Mouse (Mus musculus) right cerebral cortex, adult 18-20 months (tissue): ENCODE results near the gene Acat2.
A peak's percentile ranks its signal among the peaks of the same experiment; 100 is the strongest.
"Not testable (repeated sequence)": the region's sequence is repeated elsewhere in the genome, so short reads cannot be mapped to it uniquely, and the experiment has no call there.

ENCODE experiments used
- DNase-seq: peaks from one replicate; pipeline ENCODE4 v3.0.0; 2022; ENCODE audit warnings: mixed read lengths

Gene Acat2

GRCm38 (mm10) chr17:12960331-12960873 is at the start of gene Acat2:
Gene Acat2 (minus strand): TSS chr17:12960747.
- peak; percentile 96 for DNase-seq

GRCm38 (mm10) chr17:13009887-13010286 is 49.3 kb upstream of the Acat2 start:
- DNase-seq, result peak; percentile 30

- DNase-seq, result no peak
Measured at GRCm38 (mm10) chr17:13008528-13008927, 48.0 kb upstream of the Acat2 start.

- DNase-seq, result peak; percentile 99
Measured at GRCm38 (mm10) chr17:13007730-13008425, 47.3 kb upstream of the Acat2 start.

GRCm38 (mm10) chr17:13006984-13007383 is 46.4 kb upstream of the Acat2 start:
- DNase-seq, result no peak

DNA sequence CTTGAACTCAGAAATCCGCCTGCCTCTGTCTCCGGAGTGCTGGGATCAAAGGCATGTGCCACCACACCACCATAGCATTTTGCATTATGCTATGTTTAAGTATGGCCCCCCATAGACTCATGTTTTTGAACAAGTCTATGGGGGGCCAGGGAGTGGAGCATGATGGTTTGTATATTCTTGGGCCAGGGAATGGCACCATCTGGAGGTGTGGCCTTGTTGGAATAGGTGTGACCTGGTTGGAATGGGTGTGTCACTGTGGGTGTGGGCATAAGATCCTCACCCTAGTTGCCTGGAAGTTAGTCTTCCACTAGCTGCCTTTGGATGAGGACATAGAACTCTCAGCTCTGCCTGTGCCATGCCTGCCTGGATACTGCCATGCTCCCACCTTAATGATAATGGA is 46.0 kb upstream of the Acat2 start, which contains the start of gene Sod2:
Gene Sod2, plus strand, starts transcription at position 301 of the 400 bp plus-strand sequence.
- DNase-seq, result not testable (repeated sequence)

- not testable (repeated sequence) for DNase-seq
Measured at GRCm38 (mm10) chr17:13004436-13004835, 43.9 kb upstream of the Acat2 start.

DNA sequence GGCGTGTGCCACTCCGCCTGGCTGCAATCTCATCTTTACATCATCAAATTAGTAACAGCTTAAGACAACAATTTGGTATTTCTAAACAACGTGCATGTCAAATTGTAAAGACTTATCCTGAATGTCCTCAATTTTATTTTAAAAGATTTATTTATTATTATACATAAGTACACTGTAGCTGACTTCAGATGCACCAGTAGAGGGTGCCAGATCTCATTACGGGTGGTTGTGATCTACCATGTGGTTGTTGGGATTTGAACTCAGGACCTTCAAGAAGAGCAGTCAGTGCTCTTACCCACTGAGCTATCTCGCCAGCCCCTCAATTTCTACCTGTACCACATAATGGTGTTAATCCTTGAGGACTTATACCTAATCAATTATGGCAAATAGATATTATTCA is 41.7 kb upstream of the Acat2 start:
- not testable (repeated sequence) for DNase-seq

DNA sequence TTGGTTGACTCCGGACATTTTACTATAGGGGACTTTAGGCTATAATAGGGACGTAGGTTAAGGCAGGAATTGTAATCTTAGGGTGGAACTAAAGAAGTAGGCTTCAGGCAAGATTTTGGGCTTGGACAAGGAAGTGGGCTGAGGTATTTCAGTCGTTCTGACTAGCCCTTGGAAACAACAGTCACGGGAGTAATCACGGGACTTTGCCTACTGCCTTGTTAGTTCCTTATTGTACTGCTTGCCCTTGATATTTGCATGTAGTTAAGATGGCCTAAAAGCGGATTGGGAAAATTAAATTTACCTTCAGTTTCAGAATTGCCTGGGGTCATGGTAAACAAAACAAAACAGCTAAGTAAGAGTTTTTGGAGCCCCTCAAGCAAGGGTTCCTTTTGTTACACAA is 38.5 kb upstream of the Acat2 start:
- no peak for DNase-seq

GRCm38 (mm10) chr17:12997890-12998289 is 37.3 kb upstream of the Acat2 start:
- DNase-seq, result no peak

GRCm38 (mm10) chr17:12996345-12996744 is 35.8 kb upstream of the Acat2 start:
- peak; percentile 62 for DNase-seq

- no peak for DNase-seq
Measured at GRCm38 (mm10) chr17:12994069-12994468, 33.5 kb upstream of the Acat2 start, which contains the start of gene Wtap. Gene Wtap (minus strand): TSS chr17:12994169.

DNA sequence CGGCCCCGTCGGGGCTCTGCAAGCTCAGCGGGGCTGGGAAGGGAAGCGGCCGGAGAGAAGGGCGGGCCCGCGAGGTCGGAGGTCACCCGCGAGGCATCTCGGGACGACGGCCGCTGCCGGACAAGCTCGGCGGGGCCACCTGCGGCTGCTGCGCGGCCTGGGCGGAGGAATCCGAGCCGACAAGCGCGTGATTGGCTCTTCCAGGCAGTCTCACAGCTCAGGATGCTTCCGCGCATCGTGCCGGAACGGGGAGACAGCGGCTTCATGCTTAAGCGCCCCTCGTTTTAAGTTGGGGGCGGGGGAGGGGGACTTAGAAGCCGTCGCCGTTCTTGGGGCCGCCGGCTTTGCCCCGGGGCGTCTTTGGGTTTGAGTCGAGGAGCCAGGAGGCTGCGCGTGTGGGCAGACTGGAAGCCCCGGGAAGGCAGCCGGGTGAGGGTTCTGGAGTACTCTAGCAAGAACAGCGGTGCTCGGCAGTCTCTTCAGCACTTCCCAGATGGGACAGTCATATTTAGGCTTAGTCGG is 32.0 kb upstream of the Acat2 start:
- peak; percentile 96 for DNase-seq

- peak; percentile 89 for DNase-seq
Measured at GRCm38 (mm10) chr17:12991635-12992358, 31.2 kb upstream of the Acat2 start.

DNA sequence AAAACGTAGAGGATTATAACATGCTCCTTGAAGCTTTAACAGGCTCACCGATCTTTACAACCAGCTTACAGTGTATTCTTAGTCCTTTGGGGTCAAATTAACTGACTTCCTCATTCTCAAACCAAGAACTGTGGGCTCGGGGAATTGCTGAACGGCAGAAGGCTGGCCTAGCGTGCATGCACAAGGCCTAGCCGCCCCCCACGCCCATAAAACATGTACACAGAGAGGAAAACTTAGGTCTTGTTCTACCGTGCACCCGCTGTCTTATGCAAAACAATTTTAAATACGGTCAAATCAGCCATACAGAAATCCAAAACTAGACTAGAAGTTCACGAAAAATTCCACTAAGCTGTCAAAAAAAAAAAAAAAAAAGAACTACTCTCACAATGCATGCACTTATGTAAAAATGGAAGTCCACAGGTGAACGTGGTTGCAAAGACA is 30.7 kb upstream of the Acat2 start:
- no peak for DNase-seq

DNA sequence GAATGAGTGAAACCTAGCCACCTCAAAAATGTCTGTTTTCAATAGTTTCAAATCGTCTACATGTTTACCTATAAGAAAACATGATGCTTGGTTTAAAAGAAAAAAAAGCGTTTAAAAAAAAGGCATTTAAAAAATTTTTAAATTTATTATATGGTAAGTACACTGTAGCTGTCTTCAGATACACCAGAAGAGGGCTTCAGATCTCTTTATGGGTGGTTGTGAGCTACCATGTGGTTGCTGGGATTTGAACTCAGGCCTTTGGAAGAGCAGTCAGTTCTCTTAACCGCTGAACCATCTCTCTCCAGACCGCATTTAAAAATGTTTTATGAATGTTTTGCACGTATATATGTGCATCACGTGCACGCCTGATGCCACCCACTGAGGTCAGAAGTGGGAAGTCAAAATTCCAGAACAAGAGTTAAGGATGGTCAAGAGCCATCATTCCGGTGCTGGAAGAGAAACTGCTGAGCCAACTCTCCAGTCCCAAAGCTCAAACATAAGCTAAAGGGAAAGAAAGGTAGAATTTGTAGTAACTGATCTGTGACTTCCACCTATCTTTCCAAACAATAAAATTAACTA is 30.1 kb upstream of the Acat2 start:
- no peak for DNase-seq

DNA sequence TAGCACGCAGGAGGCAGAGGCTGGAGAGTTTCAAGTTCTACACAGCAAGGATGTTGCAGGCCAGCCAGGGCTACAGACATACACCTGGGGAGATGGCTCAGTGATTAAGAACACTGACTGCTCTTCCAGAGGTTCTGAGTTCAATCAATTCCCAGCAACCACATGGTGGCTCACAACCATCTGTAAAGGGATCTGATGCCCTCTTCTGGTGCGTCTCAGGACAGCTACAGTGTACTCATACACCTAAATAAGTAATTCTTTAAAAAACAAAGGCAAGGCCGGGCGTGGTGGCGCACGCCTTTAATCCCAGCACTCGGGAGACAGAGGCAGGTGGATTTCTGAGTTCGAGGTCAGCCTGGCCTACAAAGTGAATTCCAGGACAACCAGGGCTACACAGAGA is 27.5 kb upstream of the Acat2 start:
- not testable (repeated sequence) for DNase-seq

DNA sequence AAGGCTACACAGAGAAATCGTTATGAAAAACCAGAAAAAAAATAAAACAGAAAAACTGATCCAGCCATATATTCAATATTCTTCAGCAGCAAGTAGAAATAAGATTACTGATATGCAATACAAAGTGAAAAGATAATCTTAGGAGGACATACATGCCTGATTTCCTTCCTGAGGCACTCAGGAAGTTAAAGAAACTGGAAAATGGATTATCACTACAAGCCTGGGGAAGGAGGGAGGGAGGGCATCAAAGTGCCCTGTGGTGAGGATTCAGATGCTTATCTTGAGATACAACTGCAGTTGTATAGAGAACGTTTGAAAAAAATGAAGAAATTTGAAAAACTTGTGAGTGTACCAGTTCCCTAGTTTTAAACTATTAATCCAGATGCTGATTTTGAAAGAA is 23.4 kb upstream of the Acat2 start:
- no peak for DNase-seq

DNA sequence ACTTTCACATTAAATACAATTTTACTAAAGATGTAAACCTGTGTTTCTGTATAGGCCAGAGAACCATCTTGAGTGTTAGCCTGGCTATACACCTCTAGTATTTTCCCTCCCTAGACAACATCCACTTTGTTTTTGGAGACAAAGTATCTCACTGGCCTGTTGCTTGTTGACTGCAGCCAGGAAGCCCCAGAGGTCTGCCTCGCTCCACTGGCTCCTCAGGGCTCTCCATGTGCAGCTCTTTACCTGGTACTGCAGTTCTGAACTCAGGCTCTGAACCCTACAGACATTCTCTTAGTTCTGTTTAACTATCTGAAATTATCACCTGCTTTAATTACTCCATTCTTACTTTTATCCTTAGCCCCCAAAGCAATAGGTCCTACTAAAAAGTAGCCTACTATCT is 18.0 kb upstream of the Acat2 start:
- DNase-seq, result no peak

DNA sequence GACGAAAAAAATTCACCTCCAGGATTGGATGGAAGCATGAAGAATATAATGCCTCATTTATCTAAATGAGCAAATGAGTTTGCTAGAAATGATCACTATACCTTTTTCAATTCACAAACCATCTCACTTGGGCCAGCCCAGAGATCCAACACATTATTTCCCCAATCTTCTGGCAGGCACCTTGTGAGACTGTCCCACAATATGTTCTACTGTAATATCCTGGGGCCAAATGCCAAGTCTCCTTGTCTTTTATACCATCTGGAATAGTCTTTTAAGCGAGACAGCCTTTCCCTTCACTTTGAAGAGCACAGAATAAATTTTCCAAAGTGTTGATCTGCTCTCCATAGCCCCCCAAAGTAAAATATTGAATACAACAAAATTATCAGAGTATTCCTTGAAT is 13.3 kb upstream of the Acat2 start:
- no peak for DNase-seq

DNA sequence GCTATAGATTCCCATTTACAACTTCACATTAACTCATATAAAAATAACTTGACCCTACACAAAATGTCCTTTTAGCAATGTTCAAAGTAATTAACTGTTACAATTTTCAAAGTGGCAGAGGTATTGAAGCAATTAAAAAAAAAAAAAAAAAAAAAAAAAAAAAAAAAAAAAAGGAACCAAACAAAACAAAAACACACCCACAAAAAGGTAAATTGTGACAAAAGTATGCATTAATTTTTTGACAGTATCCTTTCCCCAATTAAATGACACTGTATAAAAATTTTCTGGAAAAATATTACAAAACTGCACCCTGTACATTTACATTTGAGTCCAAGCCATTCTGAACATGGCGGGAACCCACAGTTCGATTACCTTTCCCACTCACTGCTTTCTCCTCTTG is 6.6 kb upstream of the Acat2 start:
- DNase-seq, result no peak

DNA sequence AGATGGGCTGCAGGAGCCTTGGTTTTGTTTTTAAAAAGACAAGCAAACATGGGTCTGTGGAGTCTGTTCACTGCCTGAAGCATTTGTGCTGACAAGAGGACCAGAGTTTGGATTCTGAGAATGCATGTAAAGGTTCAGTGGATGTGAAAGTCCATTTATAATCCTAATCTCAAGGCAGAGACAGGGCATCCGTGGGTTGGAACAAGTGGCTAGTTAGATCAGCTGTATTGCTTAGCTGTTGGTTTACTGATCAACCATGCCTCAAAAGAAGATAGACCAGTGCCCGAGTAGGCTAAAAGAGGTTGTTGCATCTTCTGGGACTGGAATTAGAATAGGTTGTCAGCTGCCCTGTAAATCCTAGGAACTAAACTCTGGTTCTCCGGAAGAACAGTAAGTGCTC is 2.9 kb upstream of the Acat2 start:
- DNase-seq, result no peak

DNA sequence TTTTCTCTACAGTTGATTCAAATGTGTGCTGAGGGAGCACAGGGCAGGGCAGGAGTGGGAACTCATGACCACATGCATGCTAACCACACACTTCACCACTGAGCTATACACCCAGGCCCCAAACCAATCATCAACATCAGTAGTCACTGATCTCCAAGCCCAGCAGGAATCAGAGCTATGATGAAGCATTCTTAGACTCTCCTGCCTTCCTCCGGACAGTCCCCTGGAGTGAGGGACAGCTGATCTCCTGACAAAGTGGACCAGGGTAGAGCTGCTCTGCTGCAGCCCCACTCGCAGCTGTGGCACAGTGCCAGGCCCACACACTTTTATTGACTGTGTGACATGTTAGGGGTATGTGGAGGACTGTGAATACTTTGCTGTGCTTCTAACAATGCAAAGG is 1.2 kb downstream of the Acat2 start:
- DNase-seq, result not testable (repeated sequence)
